Mouse (Mus musculus) liver, embryonic 15.5 days (tissue): ENCODE measurements around the gene Chsy1. TPM values are rescaled to one million over a fixed set of nuclear protein-coding genes. Genes with fewer than 3 reads are reported as not detected.
A peak's percentile ranks its signal among the peaks of the same experiment; 100 is the strongest.

Experiments
- ATAC-seq: fragments of 200-750 bp; cut with Nextera tagmentation; 2 replicates; pipeline ENCODE4 v1.8.0; 2017; ENCODE audit warnings: moderate number of reproducible peaks, mild to moderate bottlenecking, moderate library complexity; ENCODE audit not compliant: insufficient read depth
- H3K27ac ChIP-seq: fragments of 300-500 bp; sonication (generic); replicated peaks from 2 replicates; pipeline ENCODE4 v1.5.1; 2015; ENCODE audit warnings: mild to moderate bottlenecking, inconsistent platforms
- H3K27me3 ChIP-seq: fragments of 300-500 bp; sonication (generic); 2 replicates; pipeline ENCODE4 v1.6.1; 2015; ENCODE audit warnings: mild to moderate bottlenecking, inconsistent platforms
- H3K36me3 ChIP-seq: fragments of 300-500 bp; sonication (generic); replicated peaks from 2 replicates; pipeline ENCODE4 v1.6.1; 2015; ENCODE audit warnings: moderate library complexity, mild to moderate bottlenecking, inconsistent platforms
- H3K4me1 ChIP-seq: fragments of 300-500 bp; sonication (generic); replicated peaks from 2 replicates; pipeline ENCODE4 v1.6.1; 2015; ENCODE audit warnings: inconsistent platforms
- H3K4me2 ChIP-seq: fragments of 300-500 bp; sonication (generic); 2 replicates; pipeline ENCODE4 v1.6.1; 2015; ENCODE audit warnings: moderate library complexity, mild to moderate bottlenecking, inconsistent platforms
- H3K4me3 ChIP-seq: fragments of 300-500 bp; sonication (generic); replicated peaks from 2 replicates; pipeline ENCODE4 v1.5.1; 2015; ENCODE audit warnings: mild to moderate bottlenecking, inconsistent platforms
- H3K9ac ChIP-seq: fragments of 300-500 bp; sonication (generic); 2 replicates; pipeline ENCODE4 v1.6.1; 2015; ENCODE audit warnings: moderate library complexity, mild to moderate bottlenecking, inconsistent platforms
- H3K9me3 ChIP-seq: fragments of 300-500 bp; sonication (generic); replicated peaks from 2 replicates; pipeline ENCODE4 v1.6.1; 2016; ENCODE audit warnings: inconsistent platforms
- WGBS: fragments of 180-500 bp; shearing (Covaris S2); methylation state at CpG from one replicate; pipeline ENCODE4 v1.1.7; 2015; ENCODE audit warnings: mixed read lengths; ENCODE audit not compliant: insufficient replicate concordance; 5-methylcytosine and 5-hydroxymethylcytosine counted together
- polyA plus RNA-seq: library from polyadenylated mRNA; unstranded; fragments of >200 nt; fragmentation: Nextera tagmentation; extraction: Ambion mirVana; gene quantifications from 2 replicates; pipeline ENCODE4 v1.2.1, GENCODE M21; 2015

The Chsy1 gene
- polyA plus RNA-seq, 1 experiment from 2014 or later: 6.3 TPM

- Histone ChIP-seq H3K9me3 (no peaks in the 10 kb centered on the region), H3K4me2 (no peak overlapping the region), H3K27me3 (no peaks in the 10 kb centered on the region), H3K27ac (no peak overlapping the region), H3K9ac (no peak overlapping the region), H3K4me1 (peaks cover 12% of the 10 kb centered on the region), H3K4me3 (no peak overlapping the region), H3K36me3 (no peaks in the 10 kb centered on the region)
- 56% methylated on average over 6 of the region's 6 CpGs for WGBS
- ATAC-seq: no peak
Measured at GRCm38 (mm10) chr7:66214477-66214876, 105.2 kb downstream of the Chsy1 start.

- no peak overlapping the region for H3K9ac ChIP-seq
- H3K27me3 ChIP-seq: no peaks in the 10 kb centered on the region
- H3K4me1 ChIP-seq: peaks cover 12% of the 10 kb centered on the region
- no peaks in the 10 kb centered on the region for H3K9me3 ChIP-seq
- no peak overlapping the region for H3K4me3 ChIP-seq
- H3K4me2 ChIP-seq: no peak overlapping the region
- H3K36me3 ChIP-seq: no peaks in the 10 kb centered on the region
- ATAC-seq: no peak
- WGBS: 48% methylated on average over 1 of the region's 1 CpGs
- H3K27ac ChIP-seq: no peak overlapping the region
Measured at GRCm38 (mm10) chr7:66215911-66216310, 106.6 kb downstream of the Chsy1 start.

GRCm38 (mm10) chr7:66217011-66217410 lies 107.7 kb downstream of the Chsy1 start:
- ATAC-seq: no peak
- Histone ChIP-seq H3K27ac (no peak overlapping the region), H3K9ac (no peak overlapping the region), H3K4me1 (peaks cover 12% of the 10 kb centered on the region), H3K4me2 (no peak overlapping the region), H3K36me3 (no peaks in the 10 kb centered on the region), H3K9me3 (no peaks in the 10 kb centered on the region), H3K4me3 (no peak overlapping the region), H3K27me3 (no peaks in the 10 kb centered on the region)
- 73% methylated on average over 7 of the region's 7 CpGs for WGBS

- ATAC-seq: no peak
- Histone ChIP-seq H3K27ac (0 out of 2 replicates have a peak overlapping the region, but pooled peaks have one; percentile 62), H3K9ac (no peak overlapping the region), H3K4me3 (no peak overlapping the region), H3K4me1 (peaks cover 13% of the 10 kb centered on the region), H3K36me3 (no peaks in the 10 kb centered on the region), H3K4me2 (no peak overlapping the region), H3K27me3 (no peaks in the 10 kb centered on the region), H3K9me3 (no peaks in the 10 kb centered on the region)
- 62% methylated on average over 7 of the region's 7 CpGs for WGBS
Measured at GRCm38 (mm10) chr7:66217531-66218094, 108.3 kb downstream of the Chsy1 start.

GRCm38 (mm10) chr7:66218193-66219014 lies 109.1 kb downstream of the Chsy1 start:
- Histone ChIP-seq H3K9me3 (no peaks in the 10 kb centered on the region), H3K27ac (peak overlapping the region; percentile 62), H3K9ac (no peak overlapping the region), H3K4me3 (no peak overlapping the region), H3K4me1 (peaks cover 15% of the 10 kb centered on the region), H3K36me3 (no peaks in the 10 kb centered on the region), H3K4me2 (no peak overlapping the region), H3K27me3 (no peaks in the 10 kb centered on the region)
- ATAC-seq: no peak
- WGBS: 43% methylated on average over 9 of the region's 9 CpGs

GRCm38 (mm10) chr7:66219028-66219793 lies 109.9 kb downstream of the Chsy1 start:
- ATAC-seq: no peak
- WGBS: 63% methylated on average over 4 of the region's 4 CpGs

GRCm38 (mm10) chr7:66219794-66220227 lies 110.5 kb downstream of the Chsy1 start:
- WGBS: 76% methylated on average over 4 of the region's 4 CpGs
- H3K9ac ChIP-seq: no peak overlapping the region
- no peak for ATAC-seq

More at GRCm38 (mm10) chr7:66219028-66219793, 109.9 kb downstream of the Chsy1 start:
- peak overlapping the region; percentile 62; the same call in 1 of the 2 replicates for H3K27ac ChIP-seq
- H3K9me3 ChIP-seq: no peaks in the 10 kb centered on the region
- H3K36me3 ChIP-seq: no peaks in the 10 kb centered on the region
- peaks cover 15% of the 10 kb centered on the region for H3K4me1 ChIP-seq
- no peak overlapping the region for H3K9ac ChIP-seq
- H3K27me3 ChIP-seq: no peaks in the 10 kb centered on the region
- no peak overlapping the region for H3K4me2 ChIP-seq
- H3K4me3 ChIP-seq: no peak overlapping the region

GRCm38 (mm10) chr7:66222621-66223091 lies 113.3 kb downstream of the Chsy1 start:
- H3K4me1 ChIP-seq: peaks cover 25% of the 10 kb centered on the region
- no peaks in the 10 kb centered on the region for H3K9me3 ChIP-seq
- H3K4me2 ChIP-seq: no peak overlapping the region
- whole genome bisulfite sequencing: 56% methylated on average over 8 of the region's 8 CpGs
- no peak overlapping the region for H3K9ac ChIP-seq
- no peaks in the 10 kb centered on the region for H3K27me3 ChIP-seq
- no peak overlapping the region for H3K4me3 ChIP-seq
- ATAC-seq: no peak
- no peaks in the 10 kb centered on the region for H3K36me3 ChIP-seq
- no peak overlapping the region for H3K27ac ChIP-seq

More at GRCm38 (mm10) chr7:66219794-66220227, 110.5 kb downstream of the Chsy1 start:
- no peaks in the 10 kb centered on the region for H3K27me3 ChIP-seq
- H3K27ac ChIP-seq: no peak overlapping the region
- no peak overlapping the region for H3K4me2 ChIP-seq
- H3K9me3 ChIP-seq: no peaks in the 10 kb centered on the region
- H3K36me3 ChIP-seq: no peaks in the 10 kb centered on the region
- no peak overlapping the region for H3K4me3 ChIP-seq
- H3K4me1 ChIP-seq: peaks cover 15% of the 10 kb centered on the region

Other genes starting within 250 kb of the Chsy1 start
- 0.94 and 2.0 TPM in 2 replicates for gene Pcsk6, start 247.8 kb upstream of the Chsy1 start, polyA plus RNA-seq
- gene Gm45213, start 65.9 kb upstream of the Chsy1 start, polyA plus RNA-seq: not detected in 2 replicates
- gene Snrpa1, start 50.5 kb upstream of the Chsy1 start, polyA plus RNA-seq: 75.1 and 77.3 TPM in 2 replicates
- 63.2 and 65.4 TPM in 2 replicates for gene Selenos, start 29.9 kb upstream of the Chsy1 start, polyA plus RNA-seq